Mouse (Mus musculus) ES-Bruce4 (cell line): Measurements from ENCODE around the gene Epc2.

Source experiments
- CTCF ChIP-seq: IDR thresholded peaks from one replicate; pipeline ENCODE4 v1.8.1; 2011; ENCODE audit warnings: low read depth, low read length
- EP300 ChIP-seq: IDR thresholded peaks from 2 replicates; pipeline ENCODE4 v1.6.1; 2011; ENCODE audit warnings: low read depth, low read length; ENCODE audit not compliant: insufficient read depth
- POLR2A ChIP-seq: IDR thresholded peaks from one replicate; pipeline ENCODE4 v1.8.1; 2011; ENCODE audit warnings: low read length; ENCODE audit not compliant: insufficient read depth

GRCm38 (mm10) chr2:49411685-49412084 lies 39.6 kb upstream of the Epc2 start:
- no peak for TF ChIP-seq CTCF
- no peak for TF ChIP-seq POLR2A
- no peak for TF ChIP-seq EP300
